Mouse (Mus musculus) brain, embryonic 14.5 days (tissue): Measurements from ENCODE around the gene Sox8.

Source experiments
- CTCF ChIP-seq: fragments of 200-500 bp; IDR thresholded peaks from 2 replicates; pipeline ENCODE4 v1.5.1; 2012; ENCODE audit warnings: inconsistent platforms, mild to moderate bottlenecking, moderate library complexity, borderline replicate concordance; ENCODE audit not compliant: insufficient read depth, insufficient read length; ENCODE audit errors: extremely low read depth
- POLR2A ChIP-seq: fragments of 200-500 bp; IDR thresholded peaks from 2 replicates; pipeline ENCODE4 v1.6.1; 2012; ENCODE audit warnings: mild to moderate bottlenecking, inconsistent platforms, borderline replicate concordance; ENCODE audit not compliant: poor library complexity, insufficient read depth, insufficient read length, severe bottlenecking; ENCODE audit errors: extremely low read depth

GRCm38 (mm10) chr17:25567745-25568144, 2.7 kb downstream of the Sox8 start:
- TF ChIP-seq CTCF (peak; percentile 94), POLR2A (no peak)
